Mouse (Mus musculus): ENCODE results near the gene Fbf1. TPM values are rescaled to one million over a fixed set of nuclear protein-coding genes. Genes with fewer than 3 reads are reported as not detected.

The Fbf1 gene
- total RNA-seq, 2 experiments from 2014 or later, result 9.3 to 9.8 TPM

DNA sequence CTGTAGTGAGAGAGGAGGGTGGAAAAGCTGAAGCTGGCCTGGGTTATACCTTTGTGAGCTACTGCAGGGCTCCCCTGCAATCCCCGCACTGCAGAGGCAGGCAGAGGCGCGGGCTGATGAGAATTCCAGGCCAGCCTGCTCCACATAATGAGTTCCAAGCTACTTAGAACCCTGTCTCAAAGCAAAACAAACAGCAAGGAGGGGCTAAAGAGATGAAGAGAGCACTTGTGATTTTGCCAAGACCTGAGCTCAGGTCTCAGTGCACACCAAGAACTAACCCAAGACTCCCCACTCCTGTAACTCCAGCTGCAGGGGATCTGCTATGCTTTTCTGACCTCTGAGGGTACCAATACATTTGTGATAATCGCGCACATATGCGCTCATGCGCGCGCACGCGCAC, 18.4 kb upstream of the Fbf1 start:
- intact Hi-C loops (cut with DNase I), result no loop called here
- no peak for DNase-seq

DNA sequence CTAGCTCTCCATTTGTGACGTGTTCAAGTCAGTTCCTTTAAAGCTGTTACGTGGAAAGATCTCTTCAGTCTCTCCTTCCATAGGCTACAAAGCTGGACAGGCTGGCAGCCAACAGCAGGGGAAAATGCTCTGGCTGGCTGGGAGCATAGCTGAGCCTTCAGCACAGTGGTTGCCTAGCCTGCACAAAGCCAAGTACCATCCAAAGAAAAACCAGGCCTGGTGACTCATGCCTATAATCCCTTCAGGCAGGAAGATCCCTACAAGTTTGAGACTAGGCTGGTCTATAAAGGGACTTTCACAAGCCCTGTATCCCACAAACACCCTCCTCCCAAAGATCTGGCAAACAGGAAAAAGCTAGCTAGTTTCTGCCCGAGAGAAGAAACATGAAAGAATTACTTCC, 17.9 kb upstream of the Fbf1 start:
- intact Hi-C loops (cut with DNase I), result no loop called here
- no peak for DNase-seq

DNA sequence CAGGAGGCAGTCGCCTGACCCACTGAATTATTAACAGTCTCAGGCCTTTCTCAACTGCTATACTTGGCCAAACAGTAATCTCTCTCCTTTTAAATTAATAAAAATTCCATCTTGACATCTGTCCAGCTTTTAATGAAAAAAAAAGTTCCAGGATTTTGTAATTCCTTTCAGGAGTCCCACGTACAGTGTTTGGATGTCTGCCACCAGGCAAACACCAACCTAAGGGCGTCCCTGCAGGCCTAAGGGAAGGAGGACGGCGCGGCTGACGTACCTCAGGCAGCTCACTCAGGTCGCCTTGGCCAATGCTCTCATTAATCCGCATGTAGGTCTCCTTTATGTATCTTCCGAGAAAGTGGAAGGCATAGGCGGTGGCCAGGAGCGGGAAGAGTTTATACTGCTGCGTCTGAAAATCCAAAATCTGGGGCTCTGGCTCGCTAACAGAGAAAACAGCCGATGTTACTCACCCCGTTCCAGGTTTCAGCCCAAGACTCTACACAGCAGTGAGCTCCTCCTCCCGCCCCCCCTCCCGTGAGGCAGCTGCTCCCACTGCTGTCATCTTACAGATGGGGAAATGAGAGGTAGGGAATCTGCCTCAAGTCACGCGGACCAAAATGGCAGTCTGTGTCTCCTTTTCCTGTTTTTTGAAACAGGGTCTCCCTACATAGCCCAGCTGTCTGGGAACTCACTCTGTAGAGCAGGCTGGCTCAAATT, 10.6 kb upstream of the Fbf1 start:
- intact Hi-C loops (cut with DNase I), result no loop called here
- DNase-seq, result no peak

DNA sequence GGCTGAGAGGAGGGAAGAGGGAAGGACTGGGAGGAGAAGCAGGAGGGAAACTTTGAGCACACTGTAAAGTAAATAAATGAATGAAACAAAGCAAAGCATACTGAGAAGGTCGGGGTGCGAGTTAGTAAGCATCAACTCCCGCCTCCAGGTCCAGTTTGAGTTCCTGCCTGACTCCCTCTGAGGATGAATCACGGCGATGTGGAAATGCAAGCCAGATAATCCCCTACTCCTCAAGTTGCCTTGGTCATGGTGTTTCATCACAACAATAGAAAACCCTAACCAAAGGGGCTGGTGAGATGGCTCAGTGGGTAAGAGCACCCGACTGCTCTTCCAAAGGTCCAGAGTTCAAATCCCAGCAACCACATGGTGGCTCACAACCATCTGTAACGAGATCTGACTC, 8.0 kb upstream of the Fbf1 start:
- intact Hi-C loops (cut with DNase I), result no loop called here
- DNase-seq, result no peak

DNA sequence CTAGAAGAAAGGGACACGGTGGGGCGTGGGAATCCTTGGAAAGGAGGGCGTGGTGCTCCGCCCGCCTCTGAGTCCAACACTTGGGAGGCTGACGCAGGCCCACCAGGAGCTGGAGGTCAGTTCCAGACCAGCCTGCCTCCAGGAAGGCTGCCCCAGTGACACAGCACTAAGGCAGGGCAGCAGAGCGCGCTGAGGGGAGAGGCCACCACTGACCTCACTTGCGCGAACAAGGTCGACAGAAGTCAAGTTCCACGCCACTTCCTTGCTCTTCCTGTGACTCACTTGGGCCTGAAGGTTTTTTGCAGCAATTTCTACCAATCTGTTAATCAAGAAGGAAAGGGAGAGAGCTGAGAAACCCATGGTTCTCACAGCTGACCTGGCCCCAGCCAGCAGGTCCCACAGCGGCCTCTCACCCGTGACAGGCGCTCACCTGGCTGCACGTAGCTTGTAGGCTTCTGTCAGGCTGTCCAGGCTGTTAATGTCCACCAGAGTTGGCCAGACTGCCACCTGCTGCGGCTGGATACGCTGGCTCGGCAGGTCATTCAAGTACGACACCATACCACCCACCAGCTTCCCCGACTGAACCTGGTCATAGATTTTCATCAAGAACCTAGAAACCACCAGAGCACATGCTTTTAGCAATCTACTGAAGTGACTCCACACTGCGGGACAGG, 6.9 kb upstream of the Fbf1 start:
- no peak for DNase-seq
- intact Hi-C loops (cut with DNase I), result no loop called here

DNA sequence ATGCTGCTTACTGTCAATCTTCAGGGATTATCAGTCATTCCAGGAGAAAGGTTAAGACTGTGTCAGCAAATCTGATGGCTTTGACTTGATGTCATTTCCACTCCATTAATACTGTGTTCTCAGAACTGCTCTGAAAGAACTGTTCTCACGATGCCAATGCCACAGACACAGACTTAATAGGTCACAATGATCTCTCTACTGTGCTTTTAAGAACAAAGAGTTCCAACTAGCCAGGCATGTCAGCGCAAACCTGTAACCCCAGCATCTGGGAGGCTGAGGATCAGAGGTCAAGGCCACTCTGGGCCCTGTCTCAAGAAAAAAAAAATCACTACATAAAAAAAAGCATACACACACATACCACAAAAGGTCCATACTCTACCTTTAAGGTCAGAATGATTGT, 4.0 kb upstream of the Fbf1 start:
- intact Hi-C loops (cut with DNase I), result no loop called here
- no peak for DNase-seq

DNA sequence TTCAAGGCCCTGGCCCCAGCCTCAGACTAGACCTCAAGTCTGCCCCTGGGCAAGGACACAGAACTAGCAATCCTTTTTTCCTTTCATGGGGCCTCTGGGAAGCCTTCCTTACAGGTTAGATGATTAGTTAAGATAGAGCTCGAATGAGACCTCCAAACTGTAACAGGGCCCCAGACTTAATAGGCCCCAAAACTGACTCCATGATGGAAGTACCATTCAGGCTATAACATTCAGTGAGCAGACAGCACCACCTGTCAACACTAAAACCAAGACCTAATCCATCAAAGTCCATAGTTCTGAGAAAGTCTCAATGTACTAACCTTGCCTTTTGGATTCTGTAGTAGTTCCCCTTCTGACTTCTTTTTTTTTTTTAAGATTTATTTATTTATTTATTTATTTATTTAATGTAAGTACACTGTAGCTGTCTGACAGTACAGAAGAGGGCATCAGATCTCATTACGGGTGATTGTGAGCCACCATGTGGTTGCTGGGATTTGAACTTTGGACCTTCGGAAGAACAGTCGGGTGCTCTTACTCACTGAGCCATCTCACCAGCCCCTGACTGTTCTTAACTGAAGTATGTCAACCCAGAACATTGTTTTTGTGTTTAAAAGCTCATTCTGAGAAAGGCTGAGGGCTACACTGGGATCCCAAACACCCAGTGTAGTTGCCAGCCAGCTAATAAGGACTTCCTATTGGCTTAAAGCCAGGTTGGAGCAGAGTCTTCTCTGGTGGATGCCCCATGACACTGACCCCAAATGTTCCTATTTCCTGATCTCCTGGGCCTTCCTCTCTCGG, 2.2 kb upstream of the Fbf1 start:
- intact Hi-C loops (cut with DNase I), result no loop called here
- no peak for DNase-seq

DNA sequence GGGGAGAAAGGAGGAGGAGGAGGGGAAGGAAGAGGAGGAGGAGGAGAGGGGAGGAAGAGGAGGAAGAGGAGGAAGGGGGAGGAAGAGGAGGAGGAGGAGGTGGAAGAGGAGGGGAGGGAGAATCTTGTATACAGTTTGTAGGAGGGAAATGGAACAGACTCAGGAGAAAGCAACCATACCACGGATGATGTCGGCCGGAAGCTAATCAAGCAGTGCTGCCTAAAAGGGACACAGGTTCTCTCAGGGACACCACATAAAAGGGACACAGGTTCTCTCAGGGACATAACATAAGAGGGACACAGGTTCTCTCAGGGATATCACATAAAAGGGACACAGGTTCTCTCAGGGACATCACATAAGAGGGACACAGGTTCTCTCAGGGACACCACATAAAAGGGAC, 1.2 kb upstream of the Fbf1 start:
- no peak for DNase-seq
- intact Hi-C loops (cut with DNase I), result no loop called here

DNA sequence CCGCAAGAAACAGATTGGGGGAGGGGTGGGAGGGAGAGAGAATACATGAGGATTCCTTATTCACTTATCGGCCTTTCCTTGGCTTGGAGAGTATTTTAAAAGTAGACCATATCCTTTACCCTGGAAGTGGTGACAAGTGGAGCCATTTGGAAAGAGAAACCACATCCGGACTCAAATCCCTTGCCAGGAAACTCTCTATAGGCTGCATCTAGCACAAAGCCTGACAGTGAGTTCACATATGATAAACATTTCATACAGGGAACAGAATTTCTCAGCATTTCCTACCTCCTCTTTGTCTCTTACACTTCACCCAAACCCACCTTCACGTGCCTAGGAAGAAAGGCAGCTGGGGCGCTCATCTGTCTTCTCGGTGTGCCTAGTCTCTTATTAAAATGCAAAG, 734 bp downstream of the Fbf1 start:
- DNase-seq, result no peak

DNA sequence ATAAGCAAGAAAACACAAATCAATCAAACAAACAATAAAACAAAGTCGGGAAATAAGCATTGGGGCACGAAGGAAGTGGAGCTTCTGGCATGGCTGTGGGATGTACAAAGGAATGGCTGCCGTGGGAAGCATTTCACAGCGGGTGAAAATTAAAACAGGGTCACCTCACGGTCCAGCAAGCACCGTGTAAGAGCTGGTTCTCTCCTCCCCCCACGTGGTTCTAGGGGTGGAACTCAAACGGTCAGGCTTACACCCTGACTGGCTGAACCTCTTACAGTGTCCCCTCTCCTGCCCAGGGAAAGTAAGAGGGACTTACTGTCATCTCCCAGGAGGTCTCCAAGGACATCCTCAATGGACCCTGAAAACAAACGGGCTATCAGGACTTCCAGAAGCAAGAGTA, 5.0 kb downstream of the Fbf1 start:
- no peak for DNase-seq
- intact Hi-C loops (cut with DNase I), result no loop called here

More for the DNA sequence above, 734 bp downstream of the Fbf1 start:
- intact Hi-C loops (cut with DNase I), result no loop called here

DNA sequence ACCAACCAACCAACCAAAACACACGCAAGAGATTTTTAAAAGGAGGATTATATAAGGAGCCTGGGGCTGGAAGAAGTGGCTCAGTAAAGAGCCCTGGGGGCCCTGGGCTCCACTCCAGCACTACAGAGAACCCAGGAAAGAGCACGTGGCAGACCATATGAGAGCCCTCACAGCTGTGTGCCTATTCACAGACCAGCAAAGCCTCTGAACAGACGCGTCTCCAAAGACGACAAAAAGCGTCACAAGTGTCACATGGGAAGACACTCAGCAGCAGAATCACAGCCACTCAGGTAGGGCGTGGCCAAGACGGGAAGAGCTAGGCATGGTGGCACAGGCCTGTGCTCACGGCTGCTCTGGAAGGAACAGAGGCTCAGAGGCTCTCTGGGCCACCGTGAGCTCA, 5.8 kb downstream of the Fbf1 start:
- no peak for DNase-seq
- intact Hi-C loops (cut with DNase I), result no loop called here

DNA sequence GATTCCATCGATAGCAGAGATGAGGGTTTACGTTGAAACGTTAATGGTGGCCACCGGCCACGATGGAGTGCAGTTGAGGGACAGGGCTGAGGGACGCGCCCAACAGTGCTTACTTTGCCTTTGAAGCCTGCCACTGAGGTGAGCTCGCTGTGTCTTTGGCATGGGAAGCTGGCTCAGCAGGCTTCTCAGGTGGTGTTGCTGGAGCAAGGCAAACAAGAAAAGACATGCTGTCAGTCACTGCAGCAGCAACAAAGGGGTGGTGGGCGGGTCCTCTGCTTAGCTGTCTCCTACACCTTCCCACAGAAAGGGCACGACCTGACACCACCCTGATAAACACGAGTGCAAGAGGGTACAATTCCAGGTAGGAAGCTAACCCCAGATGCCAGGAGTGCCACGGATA, 6.7 kb downstream of the Fbf1 start:
- DNase-seq, result no peak
- intact Hi-C loops (cut with DNase I), result no loop called here

DNA sequence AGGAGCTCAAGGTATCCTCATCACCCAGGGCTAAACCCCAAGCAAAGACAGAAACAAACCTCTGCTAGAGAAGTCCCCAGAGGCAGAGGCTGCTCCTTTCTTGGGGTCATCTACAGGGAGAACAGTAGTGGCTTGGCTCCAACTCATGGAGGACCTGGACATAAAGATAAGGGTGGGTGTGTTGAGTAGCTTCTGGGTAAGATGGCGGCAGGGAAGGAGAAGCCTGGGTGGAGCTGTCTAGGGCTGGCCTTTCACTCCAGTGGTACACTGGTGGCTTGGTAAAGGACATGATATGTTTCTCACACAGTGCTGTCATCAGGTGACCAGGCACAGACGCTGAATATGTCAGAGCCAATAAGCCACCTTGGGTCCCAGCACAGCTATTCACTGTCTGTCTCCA, 17.0 kb downstream of the Fbf1 start:
- intact Hi-C loops (cut with DNase I), result no loop called here
- DNase-seq, result no peak

DNA sequence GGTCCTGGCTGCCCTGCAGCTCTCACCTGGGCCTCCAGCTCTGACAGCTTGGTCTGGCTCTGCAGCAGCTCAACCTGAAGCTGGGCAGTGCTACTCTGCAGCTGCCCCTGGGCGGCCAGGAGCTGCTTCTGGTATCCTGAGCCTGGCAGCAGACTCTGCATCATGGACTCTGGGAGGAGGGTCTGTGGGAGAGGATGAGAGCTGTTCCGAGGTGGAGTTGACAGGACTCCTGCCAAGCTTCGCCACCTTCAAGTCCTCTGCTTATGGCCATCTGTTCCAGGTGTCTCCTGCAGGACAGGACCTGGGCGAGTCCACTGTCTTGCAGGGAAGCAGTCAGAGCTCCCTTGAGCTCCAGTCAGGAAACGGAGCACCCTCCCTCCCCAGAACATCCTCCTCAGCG, 18.6 kb downstream of the Fbf1 start:
- intact Hi-C loops (cut with DNase I), result no loop called here
- DNase-seq, result no peak

DNA sequence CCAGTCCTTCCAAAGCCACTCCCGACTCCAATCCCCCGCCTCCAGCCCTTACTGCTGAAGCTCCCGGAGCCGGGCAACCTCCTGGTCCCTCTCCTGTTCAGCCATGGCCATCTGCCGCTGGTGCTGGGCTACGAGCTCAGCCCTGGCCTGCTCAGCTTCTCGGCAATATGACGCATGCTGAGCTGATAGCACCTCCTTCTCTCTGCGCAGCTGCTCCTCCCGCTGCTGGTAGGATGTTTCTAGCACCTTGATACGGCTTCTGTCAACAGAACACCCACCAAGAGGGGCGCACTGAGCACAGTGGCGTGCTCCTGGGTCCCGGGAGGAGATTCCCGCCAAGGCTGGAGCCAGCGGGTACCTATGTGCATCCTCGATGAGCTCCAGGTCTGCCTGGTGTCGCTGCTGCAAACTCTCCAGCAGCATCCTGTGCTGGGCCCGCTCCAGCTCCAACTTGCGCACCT, 19.2 kb downstream of the Fbf1 start:
- intact Hi-C loops (cut with DNase I), result no loop called here

DNA sequence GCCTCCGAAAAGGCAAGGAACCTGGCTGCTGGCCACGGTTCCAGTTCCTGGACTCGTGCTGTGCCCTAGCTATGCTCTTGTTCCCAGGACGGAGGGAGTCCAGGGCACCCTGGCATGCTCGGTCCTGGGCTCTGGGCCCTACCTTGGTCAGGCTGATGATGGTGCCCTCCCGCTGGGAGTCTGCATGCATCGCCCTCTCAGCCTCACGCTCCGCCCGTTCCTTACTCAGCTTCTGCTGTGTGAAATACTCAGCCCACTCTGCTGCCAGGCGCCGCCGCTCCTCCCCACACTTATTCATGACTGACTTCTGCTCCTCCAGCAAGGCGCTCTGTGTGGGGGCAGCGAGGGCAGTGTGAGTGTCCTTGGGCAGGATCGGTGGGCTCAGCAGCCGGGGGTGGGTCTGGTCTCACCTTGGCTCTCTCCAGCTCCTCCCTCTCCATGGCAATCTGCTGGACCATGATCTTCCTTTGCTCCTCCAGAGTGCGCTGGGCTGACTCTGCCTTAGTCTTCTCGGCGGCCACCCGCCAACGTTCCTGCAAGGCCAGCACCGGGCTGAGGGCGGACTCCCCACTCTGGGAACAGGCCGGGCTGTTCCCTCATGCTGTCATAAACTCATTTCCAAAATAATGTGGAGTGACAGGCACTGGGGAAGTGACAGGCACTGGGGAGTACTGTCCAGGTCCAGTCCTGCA, 21.5 kb downstream of the Fbf1 start:
- intact Hi-C loops (cut with DNase I), result no loop called here
- no peak for DNase-seq

More for the DNA sequence above, 19.2 kb downstream of the Fbf1 start:
- DNase-seq, result no peak

DNA sequence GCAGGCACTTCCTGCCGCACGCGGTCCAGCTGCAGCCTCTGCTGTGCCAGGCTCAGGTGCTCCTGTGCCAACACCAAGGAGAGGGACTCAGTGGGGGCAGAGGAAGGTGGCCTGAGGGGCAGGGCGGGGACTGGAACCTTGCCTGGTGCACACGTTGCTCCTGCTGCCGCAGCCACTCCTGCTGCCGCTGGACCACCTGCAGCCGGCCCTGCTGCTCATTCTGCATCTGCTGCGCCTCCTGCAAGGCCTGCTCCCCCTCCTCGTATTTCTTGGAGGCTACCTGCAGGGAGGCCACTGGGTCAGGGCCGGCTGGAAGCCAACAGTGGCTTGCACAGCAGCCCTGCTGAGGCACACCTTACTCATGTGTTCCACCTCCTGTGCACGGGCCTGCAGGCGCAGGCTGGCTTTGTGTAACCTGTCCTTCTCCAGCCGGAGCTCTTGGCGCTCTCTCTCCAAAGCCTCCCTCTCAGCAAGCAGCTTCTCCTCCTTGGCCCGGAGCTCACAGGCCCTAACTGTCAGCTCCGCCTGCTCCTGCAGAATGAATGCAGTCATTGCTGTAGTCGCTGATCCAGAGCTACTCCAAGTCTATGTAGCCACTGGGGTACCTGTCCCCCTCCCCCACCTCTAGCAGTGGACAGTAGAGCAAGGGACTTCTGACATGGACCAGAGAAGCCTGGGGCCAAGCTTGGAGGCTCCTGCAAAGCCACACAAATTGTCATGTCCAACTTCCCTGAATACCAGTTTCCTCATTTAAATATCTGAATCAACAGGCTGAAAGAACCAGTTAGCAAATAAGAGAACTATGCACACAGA, 22.3 kb downstream of the Fbf1 start:
- DNase-seq, result no peak
- intact Hi-C loops (cut with DNase I), result no loop called here

DNA sequence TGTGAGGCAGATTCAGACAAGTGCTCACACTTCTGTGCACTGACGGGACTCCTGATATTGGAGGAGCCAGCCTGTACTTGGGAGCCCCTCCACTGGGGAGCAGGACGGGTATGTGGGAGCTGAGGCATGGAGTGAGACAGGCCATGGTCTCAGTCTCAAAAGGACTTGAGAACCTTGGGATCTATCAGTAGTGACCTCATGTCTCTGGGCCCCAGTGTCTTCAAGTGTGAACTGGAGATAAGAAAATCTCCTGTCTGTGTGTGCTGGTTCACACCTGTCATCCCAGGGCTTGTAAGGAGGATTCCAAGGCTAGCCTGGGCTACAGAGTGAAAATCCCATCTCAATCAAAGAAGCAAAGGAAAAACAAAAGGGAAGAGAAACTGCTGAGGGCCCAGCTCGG, 24.5 kb downstream of the Fbf1 start:
- intact Hi-C loops (cut with DNase I), result no loop called here
- DNase-seq, result no peak

DNA sequence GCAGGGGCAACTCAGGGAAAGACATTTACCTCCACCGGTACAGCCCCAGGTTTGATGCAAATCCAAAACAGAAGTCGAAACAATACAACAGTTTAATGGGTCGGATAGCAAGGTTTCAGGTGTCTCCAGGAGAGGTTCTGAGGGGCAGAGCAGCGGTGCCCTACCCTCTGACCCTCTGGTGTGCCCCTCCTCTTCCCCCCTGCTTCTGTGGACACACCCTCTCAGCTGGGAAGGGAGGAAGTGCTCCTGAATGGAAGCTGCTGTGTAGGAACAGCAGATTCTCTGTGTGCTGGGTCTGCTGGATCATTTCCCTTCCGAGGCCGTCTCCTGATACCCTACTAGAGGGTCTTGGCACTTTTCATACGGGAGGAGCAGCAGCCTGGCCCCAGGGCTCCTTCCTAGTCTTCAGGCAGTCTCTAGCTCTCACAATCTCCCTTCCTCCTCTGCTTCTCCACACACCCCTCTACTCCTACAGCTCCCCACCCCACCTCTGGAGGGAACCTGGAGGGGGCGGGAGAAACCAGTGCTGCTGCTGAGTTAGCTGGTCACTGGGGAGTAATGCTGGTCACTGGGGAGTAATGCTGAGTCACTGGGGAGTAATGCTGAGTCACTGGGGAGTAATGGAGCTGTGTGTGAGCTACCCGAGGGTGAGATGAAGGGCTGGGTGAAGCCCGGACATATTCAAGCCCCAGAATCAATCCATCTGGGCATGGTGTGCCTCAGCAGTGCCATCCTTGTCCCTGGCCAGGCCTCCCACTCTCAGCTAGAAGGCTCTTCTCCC, 25.6 kb downstream of the Fbf1 start:
- DNase-seq, result no peak
- intact Hi-C loops (cut with DNase I), result no loop called here
